Mouse (Mus musculus): Measurements from ENCODE around the gene Raet1e. TPM values are rescaled to one million over a fixed set of nuclear protein-coding genes. Genes with fewer than 3 reads are reported as not detected.
"Not testable (repeated sequence)": the region's sequence is repeated elsewhere in the genome, so short reads cannot be mapped to it uniquely, and the experiment has no call there.

The Raet1e gene
- total RNA-seq, 1 experiment from 2014 or later: not detected

GRCm38 (mm10) chr10:22353548-22354195, 195.3 kb downstream of the Raet1e start:
- peak; percentile 77 for ATAC-seq (replicated peaks; ENCODE audit: low read depth, poor library complexity, severe bottlenecking)

- peak; percentile 88 for ATAC-seq (replicated peaks; ENCODE audit: low read depth, poor library complexity, severe bottlenecking)
Observed at GRCm38 (mm10) chr10:22354196-22354574, 195.8 kb downstream of the Raet1e start.

GRCm38 (mm10) chr10:22357373-22357772, 199.0 kb downstream of the Raet1e start:
- ATAC-seq (replicated peaks; ENCODE audit: low read depth, poor library complexity, severe bottlenecking): not testable (repeated sequence)

GRCm38 (mm10) chr10:22360252-22360651, 201.9 kb downstream of the Raet1e start, which contains the start of gene Raet1d:
Gene Raet1d, plus strand, starts transcription at chr10:22360552.
- not testable (repeated sequence) for ATAC-seq (replicated peaks; ENCODE audit: low read depth, poor library complexity, severe bottlenecking)

GRCm38 (mm10) chr10:22360957-22361356, 202.6 kb downstream of the Raet1e start:
- ATAC-seq (replicated peaks; ENCODE audit: low read depth, poor library complexity, severe bottlenecking): peak; percentile 52

GRCm38 (mm10) chr10:22361415-22362352, 203.3 kb downstream of the Raet1e start:
- not testable (repeated sequence) for ATAC-seq (replicated peaks; ENCODE audit: low read depth, poor library complexity, severe bottlenecking)

- peak; percentile 68 for ATAC-seq (replicated peaks; ENCODE audit: low read depth, poor library complexity, severe bottlenecking)
Observed at GRCm38 (mm10) chr10:22362466-22362865, 204.1 kb downstream of the Raet1e start.

- ATAC-seq (replicated peaks; ENCODE audit: low read depth, poor library complexity, severe bottlenecking): not testable (repeated sequence)
Observed at GRCm38 (mm10) chr10:22364915-22365314, 206.5 kb downstream of the Raet1e start.

- not testable (repeated sequence) for ATAC-seq (replicated peaks; ENCODE audit: low read depth, poor library complexity, severe bottlenecking)
Observed at GRCm38 (mm10) chr10:22381226-22381625, 222.9 kb downstream of the Raet1e start.

- ATAC-seq (replicated peaks; ENCODE audit: low read depth, poor library complexity, severe bottlenecking): not testable (repeated sequence)
Observed at GRCm38 (mm10) chr10:22390146-22390545, 231.8 kb downstream of the Raet1e start.

- ATAC-seq (replicated peaks; ENCODE audit: low read depth, poor library complexity, severe bottlenecking): not testable (repeated sequence)
Observed at GRCm38 (mm10) chr10:22391616-22392015, 233.2 kb downstream of the Raet1e start.

- peak; percentile 80 for ATAC-seq (replicated peaks; ENCODE audit: low read depth, poor library complexity, severe bottlenecking)
Observed at GRCm38 (mm10) chr10:22393028-22393824, 234.9 kb downstream of the Raet1e start.

- ATAC-seq (replicated peaks; ENCODE audit: low read depth, poor library complexity, severe bottlenecking): not testable (repeated sequence)
Observed at GRCm38 (mm10) chr10:22396680-22397079, 238.3 kb downstream of the Raet1e start.

- ATAC-seq (replicated peaks; ENCODE audit: low read depth, poor library complexity, severe bottlenecking): peak; percentile 94
Observed at GRCm38 (mm10) chr10:22402225-22402917, 244.0 kb downstream of the Raet1e start.

- ATAC-seq (replicated peaks; ENCODE audit: low read depth, poor library complexity, severe bottlenecking): peak; percentile 93
Observed at GRCm38 (mm10) chr10:22413702-22414494, 255.5 kb downstream of the Raet1e start.
